Mouse (Mus musculus): ENCODE data around the gene Abcc5. TPM values are rescaled to one million over a fixed set of nuclear protein-coding genes. Genes with fewer than 3 reads are reported as not detected.

Abcc5 gene
- polyA plus RNA-seq, 1 experiment from 2014 or later, result 66.1 TPM

DNA sequence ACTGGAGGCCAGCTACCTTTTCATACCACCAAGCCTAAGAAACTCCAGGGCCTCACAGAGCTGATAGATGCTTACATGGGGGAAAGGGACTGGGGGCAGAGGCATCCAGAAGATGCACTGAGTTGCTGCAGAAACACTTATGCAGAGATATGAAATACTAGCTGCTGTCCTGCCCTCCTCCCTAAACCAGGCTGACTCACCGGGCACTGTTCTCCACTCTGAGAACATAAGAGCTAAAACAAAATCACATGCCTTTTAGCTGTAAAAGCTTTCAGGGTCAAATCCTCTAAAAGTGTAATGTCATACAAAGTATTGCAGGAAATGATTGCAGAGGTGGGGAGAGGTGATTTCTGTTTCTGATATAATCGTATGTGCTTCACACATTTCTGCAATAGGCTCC, 11.0 kb downstream of the Abcc5 start:
- Histone ChIP-seq H3K4me2 (no peak overlapping the region), H3K4me3 (ENCODE audit: low read depth, low read length) (no peak overlapping the region), H3K4me1 (ENCODE audit: control insufficient read depth, insufficient read depth, low read length) (no peaks in the 10 kb centered on the region), H3K27ac (ENCODE audit: low read depth, low read length) (no peak overlapping the region), H3K9me3 (replicated peaks; ENCODE audit: control insufficient read depth, low read length) (no peaks in the 10 kb centered on the region), H3K27me3 (ENCODE audit: control insufficient read depth, insufficient read depth, low read length) (no peaks in the 10 kb centered on the region), H3K36me3 (ENCODE audit: control insufficient read depth, insufficient read depth, low read length) (0 out of 2 replicates have a peak, but pooled peaks cover 3% of the 10 kb centered on the region), H3K9ac (ENCODE audit: low read depth, low read length) (no peak overlapping the region)
- ATAC-seq (replicated peaks; ENCODE audit: insufficient number of reproducible peaks, low FRiP score, low TSS enrichment), result no peak
- 87% methylated on average over 2 of the region's 2 CpGs for WGBS (ENCODE audit: insufficient replicate concordance)

GRCm38 (mm10) chr16:20413870-20414331, 12.3 kb downstream of the Abcc5 start:
- Histone ChIP-seq H3K36me3 (ENCODE audit: control insufficient read depth, insufficient read depth, low read length) (0 out of 2 replicates have a peak, but pooled peaks cover 3% of the 10 kb centered on the region), H3K27ac (ENCODE audit: low read depth, low read length) (no peak overlapping the region), H3K9me3 (replicated peaks; ENCODE audit: control insufficient read depth, low read length) (no peaks in the 10 kb centered on the region), H3K9ac (ENCODE audit: low read depth, low read length) (no peak overlapping the region), H3K27me3 (ENCODE audit: control insufficient read depth, insufficient read depth, low read length) (no peaks in the 10 kb centered on the region), H3K4me2 (no peak overlapping the region), H3K4me3 (ENCODE audit: low read depth, low read length) (no peak overlapping the region), H3K4me1 (ENCODE audit: control insufficient read depth, insufficient read depth, low read length) (no peaks in the 10 kb centered on the region)
- WGBS (ENCODE audit: insufficient replicate concordance), result 62% methylated on average over 2 of the region's 2 CpGs
- ATAC-seq (replicated peaks; ENCODE audit: insufficient number of reproducible peaks, low FRiP score, low TSS enrichment), result no peak

DNA sequence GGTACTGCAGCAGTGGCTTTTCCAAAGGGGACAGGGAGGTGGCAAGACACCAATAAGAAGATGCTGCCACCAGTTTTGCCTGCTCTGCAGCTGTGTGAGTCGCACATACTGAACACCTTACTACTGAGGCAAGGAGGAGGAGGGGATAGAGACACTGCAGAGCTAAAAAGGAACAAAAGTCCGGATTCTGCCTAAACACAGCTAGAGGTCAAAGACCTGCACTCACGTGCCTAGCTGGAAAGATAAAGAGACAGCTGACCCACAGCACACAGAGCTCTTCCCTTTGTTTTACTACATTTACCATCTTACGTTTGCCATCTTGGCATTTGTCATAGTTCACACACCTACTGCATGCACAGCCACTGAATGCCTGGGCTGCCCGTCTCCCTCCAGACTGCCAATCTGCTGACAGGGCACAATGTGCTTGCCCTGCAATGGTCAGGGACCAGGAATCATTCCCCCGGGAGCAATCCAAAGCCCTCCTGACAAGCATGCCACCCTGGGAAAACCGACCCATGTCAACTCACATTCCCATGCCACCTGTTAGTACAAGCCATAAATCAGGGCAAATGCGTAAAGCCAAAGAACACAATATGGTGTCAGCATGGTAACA, 14.1 kb downstream of the Abcc5 start:
- Histone ChIP-seq H3K36me3 (ENCODE audit: control insufficient read depth, insufficient read depth, low read length) (no peaks in the 10 kb centered on the region), H3K27me3 (ENCODE audit: control insufficient read depth, insufficient read depth, low read length) (no peaks in the 10 kb centered on the region), H3K4me3 (ENCODE audit: low read depth, low read length) (no peak overlapping the region), H3K27ac (ENCODE audit: low read depth, low read length) (no peak overlapping the region), H3K4me1 (ENCODE audit: control insufficient read depth, insufficient read depth, low read length) (no peaks in the 10 kb centered on the region), H3K4me2 (no peak overlapping the region), H3K9ac (ENCODE audit: low read depth, low read length) (no peak overlapping the region), H3K9me3 (replicated peaks; ENCODE audit: control insufficient read depth, low read length) (no peaks in the 10 kb centered on the region)
- ATAC-seq (replicated peaks; ENCODE audit: insufficient number of reproducible peaks, low FRiP score, low TSS enrichment), result no peak
- WGBS (ENCODE audit: insufficient replicate concordance), result 78% methylated on average over 8 of the region's 8 CpGs

DNA sequence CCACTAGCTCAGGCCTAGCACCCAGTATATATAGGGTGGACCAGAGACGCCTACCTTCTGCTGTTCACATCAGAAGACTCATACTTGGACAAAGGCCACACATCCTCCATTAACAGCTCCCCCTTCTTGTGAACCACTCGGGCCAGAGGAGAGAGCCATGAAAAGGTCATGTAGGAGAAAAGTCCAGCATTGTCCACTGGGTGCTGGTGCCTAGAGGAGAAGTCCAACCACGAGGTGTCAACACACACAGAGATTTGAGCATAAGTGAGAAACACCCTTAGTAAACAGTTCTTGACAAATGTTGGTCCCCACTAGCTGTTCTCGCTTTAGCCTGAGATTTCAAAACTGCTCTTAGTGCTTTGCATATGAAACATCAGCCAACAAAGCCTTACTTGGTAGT, 20.9 kb downstream of the Abcc5 start:
- Histone ChIP-seq H3K4me3 (ENCODE audit: low read depth, low read length) (no peak overlapping the region), H3K4me2 (no peak overlapping the region), H3K9me3 (replicated peaks; ENCODE audit: control insufficient read depth, low read length) (no peaks in the 10 kb centered on the region), H3K36me3 (ENCODE audit: control insufficient read depth, insufficient read depth, low read length) (peaks cover 3% of the 10 kb centered on the region), H3K9ac (ENCODE audit: low read depth, low read length) (no peak overlapping the region), H3K4me1 (ENCODE audit: control insufficient read depth, insufficient read depth, low read length) (no peaks in the 10 kb centered on the region), H3K27ac (ENCODE audit: low read depth, low read length) (no peak overlapping the region), H3K27me3 (ENCODE audit: control insufficient read depth, insufficient read depth, low read length) (no peaks in the 10 kb centered on the region)
- ATAC-seq (replicated peaks; ENCODE audit: insufficient number of reproducible peaks, low FRiP score, low TSS enrichment), result no peak
- 90% methylated on average over 4 of the region's 4 CpGs for WGBS (ENCODE audit: insufficient replicate concordance)

- H3K4me3 ChIP-seq (ENCODE audit: low read depth, low read length), result no peak overlapping the region
- H3K27ac ChIP-seq (ENCODE audit: low read depth, low read length), result no peak overlapping the region
- no peak overlapping the region for H3K4me2 ChIP-seq
- H3K9ac ChIP-seq (ENCODE audit: low read depth, low read length), result no peak overlapping the region
- no peaks in the 10 kb centered on the region for H3K27me3 ChIP-seq (ENCODE audit: control insufficient read depth, insufficient read depth, low read length)
- WGBS (ENCODE audit: insufficient replicate concordance), result 95% methylated on average over 2 of the region's 2 CpGs
- H3K9me3 ChIP-seq (replicated peaks; ENCODE audit: control insufficient read depth, low read length), result no peaks in the 10 kb centered on the region
- ATAC-seq (replicated peaks; ENCODE audit: insufficient number of reproducible peaks, low FRiP score, low TSS enrichment), result no peak
- H3K36me3 ChIP-seq (ENCODE audit: control insufficient read depth, insufficient read depth, low read length), result peaks cover 3% of the 10 kb centered on the region
- H3K4me1 ChIP-seq (ENCODE audit: control insufficient read depth, insufficient read depth, low read length), result no peaks in the 10 kb centered on the region
Observed at GRCm38 (mm10) chr16:20403327-20403726, 22.9 kb downstream of the Abcc5 start.

DNA sequence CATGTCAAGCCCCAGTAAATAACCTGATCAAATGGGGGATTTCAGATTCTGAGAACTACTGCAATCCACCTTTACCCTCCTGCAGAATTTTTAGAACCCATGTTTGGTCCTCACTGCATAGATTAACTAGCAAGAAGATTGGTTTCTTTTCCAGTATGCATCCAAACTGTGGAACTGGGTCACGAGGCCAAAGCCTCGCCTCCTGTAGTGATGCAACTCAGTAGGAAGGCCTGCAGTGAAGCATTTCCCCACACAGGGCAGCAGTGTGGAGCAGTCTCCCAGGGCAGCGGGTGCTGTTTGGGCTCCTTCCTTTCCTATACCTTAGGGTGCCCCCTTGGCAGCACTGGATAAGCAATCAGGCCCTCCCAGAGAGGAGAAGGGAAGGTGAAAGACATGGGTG, 24.6 kb downstream of the Abcc5 start:
- no peak overlapping the region for H3K27ac ChIP-seq (ENCODE audit: low read depth, low read length)
- H3K9ac ChIP-seq (ENCODE audit: low read depth, low read length), result no peak overlapping the region
- no peak overlapping the region for H3K4me3 ChIP-seq (ENCODE audit: low read depth, low read length)
- H3K27me3 ChIP-seq (ENCODE audit: control insufficient read depth, insufficient read depth, low read length), result no peaks in the 10 kb centered on the region
- H3K4me2 ChIP-seq, result no peak overlapping the region
- 82% methylated on average over 3 of the region's 3 CpGs for WGBS (ENCODE audit: insufficient replicate concordance)
- peaks cover 3% of the 10 kb centered on the region for H3K36me3 ChIP-seq (ENCODE audit: control insufficient read depth, insufficient read depth, low read length)
- no peaks in the 10 kb centered on the region for H3K9me3 ChIP-seq (replicated peaks; ENCODE audit: control insufficient read depth, low read length)
- H3K4me1 ChIP-seq (ENCODE audit: control insufficient read depth, insufficient read depth, low read length), result no peaks in the 10 kb centered on the region
- no peak for ATAC-seq (replicated peaks; ENCODE audit: insufficient number of reproducible peaks, low FRiP score, low TSS enrichment)

DNA sequence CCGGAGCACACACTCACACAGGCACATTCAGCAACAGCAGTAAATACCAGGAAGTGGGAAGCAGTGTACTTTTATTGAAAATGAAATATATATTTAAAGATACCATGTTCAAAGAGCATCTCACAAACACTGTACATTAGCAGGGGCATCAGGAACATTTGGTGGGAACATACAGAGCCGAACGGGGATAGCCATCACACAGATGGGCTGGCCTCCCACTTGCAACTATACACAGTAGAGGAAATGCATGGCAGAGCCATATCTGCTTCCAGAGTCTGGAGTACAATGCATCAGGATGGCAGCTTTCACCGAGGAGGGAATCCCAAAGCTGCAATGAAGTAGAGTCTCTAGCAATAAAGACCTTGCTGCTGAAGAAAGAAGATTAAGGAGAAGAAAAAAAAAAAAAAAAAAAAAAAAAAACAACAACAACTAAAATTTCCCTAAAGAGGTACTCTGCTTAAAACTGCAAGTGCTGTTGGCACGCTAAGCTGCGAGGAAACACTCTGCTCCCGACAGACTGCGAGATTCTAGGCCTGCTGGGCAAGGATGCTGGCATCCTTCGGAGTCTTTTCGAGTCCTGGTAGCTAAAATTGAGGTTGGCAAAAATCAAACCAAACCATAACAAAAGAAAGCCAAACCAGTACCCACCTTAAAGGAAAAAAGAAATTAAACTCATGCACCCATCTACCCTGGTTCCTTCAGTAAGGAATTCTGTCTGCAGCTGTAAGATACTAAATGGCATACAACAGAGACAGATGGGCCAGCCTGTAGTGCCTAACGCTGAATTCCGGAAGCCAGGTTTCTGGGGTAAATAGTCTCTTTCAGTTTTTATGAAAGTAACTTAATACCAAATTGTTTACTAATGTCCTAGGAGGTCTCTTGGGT, 25.2 kb downstream of the Abcc5 start:
- Histone ChIP-seq H3K4me1 (ENCODE audit: control insufficient read depth, insufficient read depth, low read length) (no peaks in the 10 kb centered on the region), H3K9ac (ENCODE audit: low read depth, low read length) (no peak overlapping the region), H3K27ac (ENCODE audit: low read depth, low read length) (no peak overlapping the region), H3K4me2 (no peak overlapping the region), H3K36me3 (ENCODE audit: control insufficient read depth, insufficient read depth, low read length) (peaks cover 4% of the 10 kb centered on the region), H3K9me3 (replicated peaks; ENCODE audit: control insufficient read depth, low read length) (no peaks in the 10 kb centered on the region), H3K27me3 (ENCODE audit: control insufficient read depth, insufficient read depth, low read length) (no peaks in the 10 kb centered on the region), H3K4me3 (ENCODE audit: low read depth, low read length) (no peak overlapping the region)
- no peak for ATAC-seq (replicated peaks; ENCODE audit: insufficient number of reproducible peaks, low FRiP score, low TSS enrichment)
- 95% methylated on average over 12 of the region's 12 CpGs for WGBS (ENCODE audit: insufficient replicate concordance)

DNA sequence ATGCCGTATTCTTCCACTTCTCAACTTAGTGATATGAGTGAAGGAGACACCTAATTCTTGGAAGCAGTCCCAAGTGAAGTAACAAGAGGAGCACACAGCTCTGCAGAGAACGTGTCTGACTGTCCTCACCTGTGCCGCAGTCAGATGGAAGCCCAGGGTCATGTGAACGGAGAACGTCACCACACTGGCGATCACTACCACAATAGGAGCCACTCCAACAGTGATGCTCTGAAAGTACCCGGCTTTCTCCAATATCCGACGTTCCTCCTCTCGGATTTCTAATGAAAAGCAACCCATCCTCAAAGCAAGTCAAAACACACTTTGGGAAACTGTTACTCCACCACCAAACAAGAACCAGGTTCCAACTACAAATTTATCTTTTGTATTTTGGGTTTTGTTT, 29.3 kb downstream of the Abcc5 start:
- Histone ChIP-seq H3K36me3 (ENCODE audit: control insufficient read depth, insufficient read depth, low read length) (peaks cover 11% of the 10 kb centered on the region; the same call in 1 of the 2 replicates), H3K4me1 (ENCODE audit: control insufficient read depth, insufficient read depth, low read length) (no peaks in the 10 kb centered on the region), H3K9ac (ENCODE audit: low read depth, low read length) (no peak overlapping the region), H3K27me3 (ENCODE audit: control insufficient read depth, insufficient read depth, low read length) (no peaks in the 10 kb centered on the region), H3K4me3 (ENCODE audit: low read depth, low read length) (no peak overlapping the region), H3K27ac (ENCODE audit: low read depth, low read length) (no peak overlapping the region), H3K9me3 (replicated peaks; ENCODE audit: control insufficient read depth, low read length) (no peaks in the 10 kb centered on the region), H3K4me2 (no peak overlapping the region)
- 92% methylated on average over 10 of the region's 10 CpGs for WGBS (ENCODE audit: insufficient replicate concordance)
- ATAC-seq (replicated peaks; ENCODE audit: insufficient number of reproducible peaks, low FRiP score, low TSS enrichment), result no peak

Measured in heart, embryonic 11.5 days (tissue).